Mouse (Mus musculus) embryonic facial prominence, embryonic 14.5 days (tissue): ENCODE measurements around the gene Prkaa1. TPM values are rescaled to one million over a fixed set of nuclear protein-coding genes. Genes with fewer than 3 reads are reported as not detected.
"Not testable (repeated sequence)": the region's sequence is repeated elsewhere in the genome, so short reads cannot be mapped to it uniquely, and the experiment has no call there.

ENCODE experiments used
- ATAC-seq: fragments of 200-750 bp; cut with Nextera tagmentation; 2 replicates; pipeline ENCODE4 v1.8.0; 2017; ENCODE audit warnings: low read depth, moderate number of reproducible peaks, moderate TSS enrichment
- DNase-seq: peaks from one replicate; pipeline ENCODE4 v3.0.0-alpha.2; 2015; ENCODE audit warnings: low spot score
- H3K27ac ChIP-seq: fragments of 300-500 bp; sonication (generic); replicated peaks from 2 replicates; pipeline ENCODE4 v1.5.1; 2014; ENCODE audit warnings: low read depth, mild to moderate bottlenecking, low read length, moderate library complexity
- H3K27me3 ChIP-seq: fragments of 300-500 bp; sonication (generic); replicated peaks from 2 replicates; pipeline ENCODE4 v1.6.1; 2014; ENCODE audit warnings: low read length; ENCODE audit not compliant: control insufficient read depth, insufficient read depth
- H3K36me3 ChIP-seq: fragments of 300-500 bp; sonication (generic); 2 replicates; pipeline ENCODE4 v1.6.1; 2014; ENCODE audit warnings: low read length, mixed read lengths; ENCODE audit not compliant: control insufficient read depth, insufficient read depth
- H3K4me1 ChIP-seq: fragments of 300-500 bp; sonication (generic); 2 replicates; pipeline ENCODE4 v1.6.1; 2014; ENCODE audit warnings: antibody characterized with exemption, low read length; ENCODE audit not compliant: control insufficient read depth, insufficient read depth
- H3K4me2 ChIP-seq: fragments of 300-500 bp; sonication (generic); 2 replicates; pipeline ENCODE4 v1.6.1; 2014; ENCODE audit warnings: low read depth, mild to moderate bottlenecking, low read length, moderate library complexity, mixed read lengths
- H3K4me3 ChIP-seq: fragments of 300-500 bp; sonication (generic); 2 replicates; pipeline ENCODE4 v1.5.1; 2014; ENCODE audit warnings: low read depth, mild to moderate bottlenecking, low read length
- H3K9ac ChIP-seq: fragments of 300-500 bp; sonication (generic); 2 replicates; pipeline ENCODE4 v1.6.1; 2014; ENCODE audit warnings: low read depth, mild to moderate bottlenecking, low read length, moderate library complexity, mixed read lengths
- H3K9me3 ChIP-seq: fragments of 300-500 bp; sonication (generic); 2 replicates; pipeline ENCODE4 v1.6.1; 2016; ENCODE audit warnings: low read length; ENCODE audit not compliant: control insufficient read depth
- WGBS: fragments of 180-500 bp; shearing (Covaris S2); extraction: QIAGEN DNeasy Blood & Tissue Kit; methylation state at CpG from one replicate; pipeline ENCODE4 v1.1.7; 2014; 5-methylcytosine and 5-hydroxymethylcytosine counted together
- polyA plus RNA-seq: library from polyadenylated mRNA; unstranded; fragments of >200 nt; fragmentation: Nextera tagmentation; extraction: Ambion mirVana; gene quantifications from 2 replicates; pipeline ENCODE4 v1.2.1, GENCODE M21; 2014

The Prkaa1 gene
- polyA plus RNA-seq, 1 experiment from 2014 or later: 20.2 TPM

GRCm38 (mm10) chr15:5126456-5126855 is 17.2 kb upstream of the Prkaa1 start:
- no peaks in the 10 kb centered on the region for H3K27me3 ChIP-seq
- H3K9ac ChIP-seq: no peak overlapping the region
- WGBS: 80% methylated on average over 4 of the region's 4 CpGs
- no peaks in the 10 kb centered on the region for H3K4me1 ChIP-seq
- H3K27ac ChIP-seq: no peak overlapping the region
- no peak overlapping the region for H3K4me3 ChIP-seq
- H3K9me3 ChIP-seq: no peaks in the 10 kb centered on the region
- DNase-seq: no peak
- peaks cover 29% of the 10 kb centered on the region for H3K36me3 ChIP-seq
- no peak for ATAC-seq
- H3K4me2 ChIP-seq: no peak overlapping the region

DNA sequence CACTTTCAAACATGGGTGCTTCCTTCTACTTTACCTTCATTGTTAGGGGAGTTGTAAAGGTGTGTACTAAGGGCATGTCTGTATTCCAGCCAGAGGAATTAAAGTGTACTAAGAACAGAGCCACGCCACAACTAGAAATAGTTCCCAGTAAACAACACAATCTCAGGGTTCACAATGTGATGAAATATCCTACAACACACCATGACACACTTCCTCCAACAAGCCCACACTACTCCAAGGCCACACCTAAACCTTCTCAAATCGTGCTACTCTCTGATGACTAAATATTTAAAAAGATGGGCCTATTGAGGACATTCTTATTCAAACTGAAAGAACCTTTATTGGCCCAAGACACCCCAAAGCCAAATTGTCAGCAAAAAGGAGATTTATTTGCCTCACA is 16.2 kb upstream of the Prkaa1 start:
- no peaks in the 10 kb centered on the region for H3K9me3 ChIP-seq
- WGBS: 77% methylated on average over 2 of the region's 2 CpGs
- H3K4me3 ChIP-seq: no peak overlapping the region
- H3K27me3 ChIP-seq: no peaks in the 10 kb centered on the region
- ATAC-seq (no peak), DNase-seq (no peak)
- no peak overlapping the region for H3K27ac ChIP-seq
- H3K36me3 ChIP-seq: peaks cover 19% of the 10 kb centered on the region
- no peaks in the 10 kb centered on the region for H3K4me1 ChIP-seq
- H3K4me2 ChIP-seq: no peak overlapping the region
- H3K9ac ChIP-seq: no peak overlapping the region

DNA sequence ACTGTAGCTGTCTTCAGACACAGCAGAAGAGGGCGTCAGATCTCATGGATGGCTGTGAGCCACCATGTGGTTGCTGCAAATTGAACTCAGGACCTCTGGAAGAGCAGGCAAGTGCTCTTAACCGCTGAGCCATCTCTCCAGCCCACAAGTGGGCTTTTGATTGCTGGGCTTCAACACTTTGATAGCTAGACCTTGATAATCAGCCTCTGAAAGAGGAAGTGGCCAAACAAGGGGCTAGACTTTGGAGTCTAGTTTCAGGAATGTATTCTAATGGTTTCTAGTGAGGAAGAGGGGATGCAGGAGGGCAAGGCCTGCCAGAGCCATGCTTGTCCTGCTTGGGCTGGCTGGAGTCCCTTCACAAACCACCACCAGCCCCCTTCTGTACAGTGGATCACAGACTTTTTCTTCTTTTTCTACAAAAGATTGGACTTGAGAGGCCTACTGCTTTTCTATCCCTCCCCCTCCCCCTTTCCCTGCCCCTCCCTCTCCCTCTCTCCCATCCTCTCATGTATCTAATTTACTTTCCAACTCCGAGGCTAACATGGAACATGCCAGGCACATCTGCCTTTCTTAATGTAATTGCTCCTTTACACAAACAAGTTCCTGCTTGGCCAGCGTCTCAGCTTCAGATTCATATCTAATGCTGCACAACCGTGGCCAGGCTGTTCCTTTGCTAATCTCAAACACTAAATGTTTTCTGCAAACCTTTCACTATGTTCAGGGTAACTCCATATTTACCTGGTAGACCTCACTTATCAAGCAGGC is 15.3 kb upstream of the Prkaa1 start:
- H3K9me3 ChIP-seq: no peaks in the 10 kb centered on the region
- H3K4me2 ChIP-seq: no peak overlapping the region
- H3K9ac ChIP-seq: no peak overlapping the region
- no peaks in the 10 kb centered on the region for H3K27me3 ChIP-seq
- 41% methylated on average over 5 of the region's 5 CpGs for WGBS
- no peak overlapping the region for H3K4me3 ChIP-seq
- ATAC-seq (0 out of 2 replicates have a peak, but pooled peaks have one; percentile 37), DNase-seq (peak; percentile 64)
- no peaks in the 10 kb centered on the region for H3K4me1 ChIP-seq
- H3K36me3 ChIP-seq: peaks cover 11% of the 10 kb centered on the region
- H3K27ac ChIP-seq: peak overlapping the region; percentile 44; the same call in 1 of the 2 replicates

DNA sequence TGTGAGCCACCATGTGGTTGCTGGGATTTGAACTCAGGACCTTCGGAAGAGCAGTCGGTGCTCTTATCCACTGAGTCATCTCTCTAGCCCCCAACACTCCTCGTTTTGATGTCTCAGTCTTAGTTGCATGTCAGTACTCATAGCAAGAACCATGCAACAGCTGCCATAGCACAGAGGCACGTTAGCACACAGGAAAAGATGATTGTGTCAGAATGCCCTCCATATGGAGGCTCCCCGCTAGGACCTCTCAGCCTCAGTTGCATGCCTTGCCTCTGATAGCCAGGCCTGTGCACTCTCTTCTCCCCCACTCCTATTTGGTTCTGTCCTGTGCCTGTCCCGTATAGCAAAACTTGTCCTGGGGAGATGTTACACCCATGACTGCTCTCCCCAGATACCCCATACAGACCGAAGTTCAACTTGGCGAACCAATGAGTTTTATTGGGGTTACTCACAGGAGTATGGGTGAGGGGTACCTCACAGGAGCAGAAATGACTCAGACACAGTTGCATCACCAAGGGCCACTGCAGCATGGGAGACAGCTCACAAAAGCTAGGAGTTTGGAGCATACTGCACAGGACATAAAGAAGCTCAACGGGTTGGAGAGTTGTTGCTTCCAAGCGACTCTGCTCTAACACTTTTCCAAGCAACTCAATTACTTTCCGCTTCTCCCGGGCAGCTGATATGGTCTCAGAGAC is 14.4 kb upstream of the Prkaa1 start:
- ATAC-seq (no peak), DNase-seq (no peak)
- Histone ChIP-seq H3K27me3 (no peaks in the 10 kb centered on the region), H3K4me2 (no peak overlapping the region), H3K27ac (no peak overlapping the region), H3K4me3 (no peak overlapping the region), H3K4me1 (no peaks in the 10 kb centered on the region), H3K9me3 (no peaks in the 10 kb centered on the region), H3K9ac (no peak overlapping the region), H3K36me3 (peaks cover 9% of the 10 kb centered on the region; the same call in 1 of the 2 replicates)
- 86% methylated on average over 12 of the region's 12 CpGs for WGBS

GRCm38 (mm10) chr15:5130887-5131668 is 12.6 kb upstream of the Prkaa1 start:
- not testable (repeated sequence) for H3K27me3 ChIP-seq, H3K9me3 ChIP-seq, H3K4me3 ChIP-seq, DNase-seq, H3K27ac ChIP-seq, H3K4me2 ChIP-seq, ATAC-seq, H3K4me1 ChIP-seq, H3K36me3 ChIP-seq, H3K9ac ChIP-seq
- WGBS: 89% methylated on average over 13 of the region's 14 CpGs

GRCm38 (mm10) chr15:5133301-5133700 is 10.4 kb upstream of the Prkaa1 start:
- 59% methylated on average over 3 of the region's 3 CpGs for WGBS
- H3K27ac ChIP-seq: no peak overlapping the region

DNA sequence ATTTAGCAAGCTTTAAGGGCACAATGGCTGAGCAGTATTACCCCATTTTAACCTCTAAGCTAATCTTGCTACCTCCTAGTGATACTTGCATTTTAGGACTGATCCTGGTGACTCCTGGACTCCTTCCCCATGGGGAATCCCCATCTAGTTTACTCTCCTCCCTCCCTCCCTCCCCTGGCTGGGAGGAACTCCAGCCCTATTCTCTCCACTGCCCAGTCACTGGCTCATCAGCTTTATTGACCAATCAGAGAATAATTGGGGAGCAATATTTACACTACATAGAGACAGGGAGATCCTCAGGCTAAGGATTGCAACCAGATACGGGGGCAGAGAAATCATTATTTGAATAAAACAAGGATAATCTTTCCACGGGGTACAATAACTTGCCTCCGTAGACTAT is 9.5 kb upstream of the Prkaa1 start:
- Histone ChIP-seq H3K36me3 (no peaks in the 10 kb centered on the region), H3K27ac (no peak overlapping the region), H3K9ac (no peak overlapping the region), H3K4me3 (no peak overlapping the region), H3K27me3 (no peaks in the 10 kb centered on the region), H3K9me3 (no peaks in the 10 kb centered on the region), H3K4me1 (peaks cover 11% of the 10 kb centered on the region), H3K4me2 (no peak overlapping the region)
- 76% methylated on average over 3 of the region's 3 CpGs for WGBS
- DNase-seq: no peak
- ATAC-seq: no peak

More at GRCm38 (mm10) chr15:5133301-5133700, 10.4 kb upstream of the Prkaa1 start:
- Histone ChIP-seq H3K36me3 (no peaks in the 10 kb centered on the region), H3K27me3 (no peaks in the 10 kb centered on the region), H3K9me3 (no peaks in the 10 kb centered on the region), H3K4me3 (no peak overlapping the region), H3K4me2 (no peak overlapping the region), H3K9ac (no peak overlapping the region), H3K4me1 (peaks cover 8% of the 10 kb centered on the region)
- ATAC-seq (no peak), DNase-seq (no peak)

- Histone ChIP-seq H3K9me3 (no peaks in the 10 kb centered on the region), H3K27ac (no peak overlapping the region), H3K4me3 (no peak overlapping the region), H3K9ac (no peak overlapping the region), H3K27me3 (no peaks in the 10 kb centered on the region), H3K36me3 (no peaks in the 10 kb centered on the region), H3K4me2 (no peak overlapping the region), H3K4me1 (peaks cover 11% of the 10 kb centered on the region)
- DNase-seq (no peak), ATAC-seq (no peak)
- 72% methylated on average over 8 of the region's 8 CpGs for WGBS
Measured at GRCm38 (mm10) chr15:5134945-5135483, 8.6 kb upstream of the Prkaa1 start.
